Mouse (Mus musculus) midbrain, embryonic 12.5 days (tissue): ENCODE data around the gene Qtrt2. TPM values are rescaled to one million over a fixed set of nuclear protein-coding genes. Genes with fewer than 3 reads are reported as not detected.

Source experiments
- polyA plus RNA-seq: library from polyadenylated mRNA; unstranded; fragments of >200 nt; fragmentation: Nextera tagmentation; extraction: Ambion mirVana; gene quantifications from 2 replicates; pipeline ENCODE4 v1.2.1, GENCODE M21; 2016

Qtrt2 gene
- polyA plus RNA-seq, 1 experiment from 2014 or later: 30.3 TPM

Other genes with a start within 250 kb of the Qtrt2 start
- gene Drd3, start 172.8 kb downstream of the Qtrt2 start, polyA plus RNA-seq: not detected in 2 replicates
- 14.8 and 16.7 TPM in 2 replicates for gene Ccdc191, start 37.0 kb downstream of the Qtrt2 start, polyA plus RNA-seq
- 0.60 and 0.75 TPM in 2 replicates for gene Zdhhc23, start 53.0 kb upstream of the Qtrt2 start, polyA plus RNA-seq
- 3.3 and 4.2 TPM in 2 replicates for gene Gramd1c, start 136.5 kb upstream of the Qtrt2 start, polyA plus RNA-seq
- 54.6 and 59.8 TPM in 2 replicates for gene Atp6v1a, start 212.9 kb upstream of the Qtrt2 start, polyA plus RNA-seq
- 101 and 106 TPM in 2 replicates for gene Naa50, start 213.0 kb upstream of the Qtrt2 start, polyA plus RNA-seq
- gene Usf3, start 246.4 kb upstream of the Qtrt2 start, polyA plus RNA-seq: 4.1 TPM in 2 replicates